Mouse (Mus musculus) liver, embryonic 16.5 days (tissue): ENCODE data around the gene Inpp5k. TPM values are rescaled to one million over a fixed set of nuclear protein-coding genes. Genes with fewer than 3 reads are reported as not detected.
"Not testable (repeated sequence)": the region's sequence is repeated elsewhere in the genome, so short reads cannot be mapped to it uniquely, and the experiment has no call there.

Experiments
- ATAC-seq: fragments of 200-750 bp; cut with Nextera tagmentation; 2 replicates; pipeline ENCODE4 v1.8.0; 2017; ENCODE audit warnings: low read depth, mild to moderate bottlenecking, moderate number of reproducible peaks, moderate library complexity
- H3K27ac ChIP-seq: fragments of 300-500 bp; sonication (generic); 2 replicates; pipeline ENCODE4 v1.5.1; 2014; ENCODE audit warnings: mild to moderate bottlenecking, low read length
- H3K27me3 ChIP-seq: fragments of 300-500 bp; sonication (generic); 2 replicates; pipeline ENCODE4 v1.6.1; 2014; ENCODE audit warnings: low read depth, low read length, mixed read lengths; ENCODE audit not compliant: control insufficient read depth, insufficient read depth
- H3K36me3 ChIP-seq: fragments of 300-500 bp; sonication (generic); 2 replicates; pipeline ENCODE4 v1.6.1; 2014; ENCODE audit warnings: mild to moderate bottlenecking; ENCODE audit not compliant: control insufficient read depth, insufficient read depth
- H3K4me1 ChIP-seq: fragments of 300-500 bp; sonication (generic); 2 replicates; pipeline ENCODE4 v1.6.1; 2014; ENCODE audit warnings: low read depth, low read length, mixed read lengths; ENCODE audit not compliant: control insufficient read depth
- H3K4me2 ChIP-seq: fragments of 300-500 bp; sonication (generic); 2 replicates; pipeline ENCODE4 v1.6.1; 2014; ENCODE audit warnings: low read depth, low read length, mixed read lengths
- H3K4me3 ChIP-seq: fragments of 300-500 bp; sonication (generic); 2 replicates; pipeline ENCODE4 v1.5.1; 2014; ENCODE audit warnings: low read depth, mild to moderate bottlenecking, low read length
- H3K9ac ChIP-seq: fragments of 300-500 bp; sonication (generic); 2 replicates; pipeline ENCODE4 v1.6.1; 2014; ENCODE audit warnings: low read depth, low read length
- H3K9me3 ChIP-seq: fragments of 300-500 bp; sonication (generic); replicated peaks from 2 replicates; pipeline ENCODE4 v1.6.1; 2016; ENCODE audit warnings: low read length; ENCODE audit not compliant: control insufficient read depth
- WGBS: fragments of 180-500 bp; shearing (Covaris S2); extraction: QIAGEN DNeasy Blood & Tissue Kit; methylation state at CpG from one replicate; pipeline ENCODE4 v1.1.7; 2014; ENCODE audit not compliant: insufficient replicate concordance; 5-methylcytosine and 5-hydroxymethylcytosine counted together
- polyA plus RNA-seq: library from polyadenylated mRNA; unstranded; fragments of >200 nt; fragmentation: Nextera tagmentation; extraction: Ambion mirVana; gene quantifications from 2 replicates; pipeline ENCODE4 v1.2.1, GENCODE M21; 2015

Inpp5k gene
- polyA plus RNA-seq, 1 experiment from 2014 or later: 17.9 TPM

DNA sequence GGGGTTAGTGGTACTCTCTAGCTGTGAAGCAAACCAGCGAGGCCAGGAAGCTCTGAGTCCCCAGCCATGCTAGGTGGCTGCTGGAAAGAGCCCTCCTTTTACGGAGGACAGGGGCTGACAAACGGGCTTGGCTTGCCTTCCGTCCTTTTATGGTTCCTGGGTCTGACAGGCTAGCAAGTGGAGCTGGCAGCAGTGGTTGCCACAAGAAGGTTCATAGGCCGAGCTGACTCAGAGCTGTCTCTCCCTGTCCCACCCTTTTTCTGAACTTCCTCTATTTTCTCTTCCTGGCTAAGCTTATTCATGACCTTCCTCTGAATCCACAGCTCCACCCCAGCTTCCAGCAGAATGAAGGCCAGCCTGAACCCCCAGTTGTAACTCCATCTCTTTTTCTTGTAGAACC, 38.2 kb upstream of the Inpp5k start:
- no peak overlapping the region for H3K4me2 ChIP-seq
- H3K9me3 ChIP-seq: no peaks in the 10 kb centered on the region
- ATAC-seq: no peak
- H3K4me1 ChIP-seq: peaks cover 34% of the 10 kb centered on the region
- no peak overlapping the region for H3K9ac ChIP-seq
- WGBS: 36% methylated on average over 5 of the region's 5 CpGs
- H3K27me3 ChIP-seq: no peaks in the 10 kb centered on the region
- no peak overlapping the region for H3K4me3 ChIP-seq
- no peaks in the 10 kb centered on the region for H3K36me3 ChIP-seq
- H3K27ac ChIP-seq: peak overlapping the region; percentile 2; the same call in 1 of the 2 replicates

DNA sequence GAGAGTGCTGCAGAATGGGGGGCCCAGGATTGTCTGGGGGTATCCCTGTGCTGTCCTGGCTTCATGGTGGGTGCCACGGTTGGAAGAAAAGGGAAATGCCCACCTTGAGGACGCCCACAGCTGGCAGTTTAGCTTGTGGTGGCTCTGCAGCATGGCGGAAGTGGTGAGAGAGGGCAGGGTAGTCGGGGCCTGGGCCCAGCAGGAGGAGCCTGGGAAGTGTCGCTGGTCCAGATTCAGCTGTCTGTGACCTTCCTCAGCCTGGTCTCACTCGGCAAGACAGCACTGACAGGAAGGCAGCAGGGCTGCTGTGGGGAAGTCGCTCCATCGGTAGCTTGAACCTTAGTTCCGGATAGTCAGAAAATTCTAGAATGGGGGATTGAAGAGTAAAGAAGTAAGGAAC, 36.4 kb upstream of the Inpp5k start:
- peaks cover 23% of the 10 kb centered on the region for H3K4me1 ChIP-seq
- no peak overlapping the region for H3K4me2 ChIP-seq
- H3K36me3 ChIP-seq: no peaks in the 10 kb centered on the region; the same call in 1 of the 2 replicates
- H3K4me3 ChIP-seq: no peak overlapping the region
- no peak overlapping the region for H3K27ac ChIP-seq
- no peak overlapping the region for H3K9ac ChIP-seq
- H3K27me3 ChIP-seq: no peaks in the 10 kb centered on the region
- ATAC-seq: no peak
- H3K9me3 ChIP-seq: no peaks in the 10 kb centered on the region
- 63% methylated on average over 9 of the region's 9 CpGs for WGBS

DNA sequence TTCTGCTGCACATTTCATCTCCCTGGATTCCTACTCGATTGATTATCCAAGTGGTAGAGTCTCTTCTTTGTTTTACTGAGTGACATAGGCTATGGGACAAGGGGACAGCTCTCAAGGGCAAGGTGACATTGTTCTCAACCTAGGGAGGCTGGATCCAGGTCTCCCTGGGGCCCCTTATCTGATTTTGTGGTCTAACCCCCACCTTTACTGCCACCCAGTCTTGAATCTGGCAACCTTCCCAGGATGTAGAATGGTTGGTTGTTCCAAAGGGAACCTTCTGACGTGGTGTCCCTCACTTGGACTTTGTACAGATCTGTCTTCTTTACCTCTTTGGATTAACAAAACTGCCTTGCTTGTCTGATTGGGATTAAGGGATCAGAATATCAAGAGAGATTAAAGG, 35.4 kb upstream of the Inpp5k start:
- Histone ChIP-seq H3K27me3 (no peaks in the 10 kb centered on the region), H3K9me3 (no peaks in the 10 kb centered on the region), H3K9ac (no peak overlapping the region), H3K4me3 (no peak overlapping the region), H3K4me1 (peaks cover 23% of the 10 kb centered on the region), H3K36me3 (peaks cover 2% of the 10 kb centered on the region), H3K27ac (no peak overlapping the region), H3K4me2 (no peak overlapping the region)
- 61% methylated on average over 2 of the region's 2 CpGs for WGBS
- no peak; the same call in 1 of the 2 replicates for ATAC-seq

DNA sequence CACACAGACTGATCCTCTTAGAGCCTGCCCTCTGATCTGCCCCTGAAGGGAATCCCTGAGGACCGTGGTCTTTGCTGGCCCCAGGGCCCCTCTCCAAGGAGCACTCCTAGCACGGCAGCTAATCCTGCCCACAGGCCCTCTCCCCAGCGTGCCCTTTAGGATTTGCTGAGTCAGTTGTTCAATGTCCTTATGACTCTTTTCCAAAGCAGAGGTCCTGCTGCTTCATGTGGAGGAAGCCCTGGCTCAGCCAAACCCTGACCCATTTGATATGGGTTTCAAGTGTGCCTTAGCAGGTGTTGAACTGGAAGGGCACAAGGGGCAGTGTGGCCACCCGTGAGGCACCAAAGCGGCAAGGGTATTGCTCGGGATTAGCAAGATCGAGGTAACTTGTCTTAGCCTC, 35.0 kb upstream of the Inpp5k start:
- no peaks in the 10 kb centered on the region for H3K9me3 ChIP-seq
- no peak for ATAC-seq
- no peaks in the 10 kb centered on the region for H3K27me3 ChIP-seq
- H3K4me2 ChIP-seq: no peak overlapping the region
- peaks cover 2% of the 10 kb centered on the region for H3K36me3 ChIP-seq
- WGBS: 70% methylated on average over 7 of the region's 7 CpGs
- peaks cover 23% of the 10 kb centered on the region for H3K4me1 ChIP-seq
- no peak overlapping the region for H3K9ac ChIP-seq
- no peak overlapping the region for H3K4me3 ChIP-seq
- H3K27ac ChIP-seq: no peak overlapping the region

DNA sequence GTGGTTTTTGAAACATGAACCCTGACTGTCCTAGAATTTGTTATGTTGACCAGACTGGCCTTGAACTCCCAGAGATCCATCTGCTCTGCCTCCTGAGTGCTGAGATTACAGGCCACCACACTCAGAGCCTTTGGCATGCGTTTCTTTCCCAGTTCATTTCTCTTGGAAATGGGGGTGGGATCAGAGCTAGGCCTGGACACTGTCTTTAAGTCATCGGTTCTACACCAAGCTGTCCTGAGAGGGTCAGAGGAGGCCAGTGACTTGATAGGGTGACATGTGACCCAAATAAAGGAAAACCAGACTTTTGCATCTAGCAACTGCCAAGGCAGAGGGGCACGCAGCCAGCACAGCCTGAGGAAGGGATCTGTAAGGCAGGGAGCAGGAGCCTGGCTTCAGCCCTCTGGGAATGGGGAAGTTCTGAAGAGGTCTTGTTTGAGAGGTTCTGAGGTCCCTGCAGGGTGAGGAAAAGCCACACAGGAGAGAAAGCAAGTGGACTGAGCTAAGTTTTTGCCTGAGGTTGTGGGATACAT, 34.0 kb upstream of the Inpp5k start:
- ATAC-seq: no peak
- H3K27ac ChIP-seq: no peak overlapping the region
- WGBS: 71% methylated on average over 3 of the region's 3 CpGs
- no peaks in the 10 kb centered on the region for H3K9me3 ChIP-seq
- no peak overlapping the region for H3K9ac ChIP-seq
- no peak overlapping the region for H3K4me3 ChIP-seq
- H3K4me2 ChIP-seq: no peak overlapping the region
- peaks cover 4% of the 10 kb centered on the region for H3K36me3 ChIP-seq
- H3K4me1 ChIP-seq: peaks cover 23% of the 10 kb centered on the region
- H3K27me3 ChIP-seq: no peaks in the 10 kb centered on the region

DNA sequence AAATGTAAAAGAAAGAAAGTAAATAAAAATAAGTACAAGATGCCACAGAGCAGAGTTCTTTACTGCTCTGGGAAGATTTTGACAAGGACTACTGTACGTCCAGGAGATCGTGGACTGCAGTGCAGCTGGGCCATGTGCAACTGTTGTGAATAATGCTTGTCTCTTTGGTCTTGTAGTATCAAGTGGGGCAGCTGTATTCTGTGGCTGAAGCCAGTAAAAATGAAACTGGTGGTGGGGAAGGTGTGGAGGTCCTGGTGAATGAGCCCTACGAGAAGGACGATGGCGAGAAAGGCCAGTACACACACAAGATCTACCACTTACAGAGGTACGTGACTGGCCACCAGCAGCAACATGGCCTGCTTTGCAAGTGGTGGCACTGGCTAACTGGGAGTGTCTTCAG, 32.8 kb upstream of the Inpp5k start:
- H3K27me3 ChIP-seq: no peaks in the 10 kb centered on the region
- peaks cover 11% of the 10 kb centered on the region for H3K36me3 ChIP-seq
- H3K4me1 ChIP-seq: peaks cover 20% of the 10 kb centered on the region
- WGBS: 81% methylated on average over 6 of the region's 6 CpGs
- H3K4me2 ChIP-seq: no peak overlapping the region
- no peak overlapping the region for H3K27ac ChIP-seq
- no peaks in the 10 kb centered on the region for H3K9me3 ChIP-seq
- H3K9ac ChIP-seq: no peak overlapping the region
- ATAC-seq: no peak
- H3K4me3 ChIP-seq: no peak overlapping the region

DNA sequence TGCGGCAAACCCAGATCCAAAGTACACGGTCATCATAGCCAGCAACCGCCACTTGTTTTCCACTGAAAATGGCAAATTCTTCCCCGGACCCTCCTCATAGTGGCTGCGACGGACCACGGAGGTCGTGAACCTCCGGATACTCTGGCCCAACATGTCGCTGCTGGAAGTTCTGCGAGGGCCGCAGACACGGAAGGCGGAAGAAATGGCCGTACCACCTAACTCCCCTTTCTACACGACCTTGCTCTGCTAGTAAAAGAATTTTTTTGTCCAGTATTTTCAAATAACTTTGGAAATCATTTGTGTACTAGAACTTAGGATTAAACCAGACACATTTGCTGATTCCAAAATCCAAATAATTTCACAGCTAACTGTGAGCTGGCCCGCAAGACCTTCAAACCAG, 31.0 kb upstream of the Inpp5k start:
- H3K27ac ChIP-seq: not testable (repeated sequence)

DNA sequence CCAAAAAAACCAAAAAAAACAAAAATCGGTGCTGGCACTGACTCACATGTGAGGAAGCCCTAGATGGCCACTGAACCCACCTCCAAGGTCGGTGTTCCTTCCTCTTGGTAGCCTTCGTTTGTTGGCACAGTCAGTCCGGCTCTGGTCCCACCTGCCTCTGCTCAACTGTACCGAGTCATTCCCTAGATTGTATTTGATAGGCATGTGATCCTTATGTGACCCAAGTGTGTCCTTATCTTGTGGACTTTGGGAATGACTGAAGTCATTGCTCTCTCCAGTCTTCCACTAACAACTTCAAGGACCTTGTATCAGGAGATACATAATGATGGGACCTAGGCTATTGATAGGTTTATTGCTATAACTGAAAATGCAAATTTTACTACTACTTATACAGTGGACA, 26.0 kb upstream of the Inpp5k start:
- 69% methylated on average over 5 of the region's 5 CpGs for WGBS
- no peak for ATAC-seq
- no peaks in the 10 kb centered on the region for H3K9me3 ChIP-seq
- peaks cover 16% of the 10 kb centered on the region for H3K36me3 ChIP-seq
- H3K27ac ChIP-seq: no peak overlapping the region
- no peak overlapping the region for H3K4me3 ChIP-seq
- no peaks in the 10 kb centered on the region for H3K27me3 ChIP-seq
- H3K4me2 ChIP-seq: no peak overlapping the region
- no peaks in the 10 kb centered on the region for H3K4me1 ChIP-seq
- no peak overlapping the region for H3K9ac ChIP-seq

More for the DNA sequence above, 31.0 kb upstream of the Inpp5k start:
- WGBS: 92% methylated on average over 16 of the region's 17 CpGs
- not testable (repeated sequence) for H3K27me3 ChIP-seq, H3K9me3 ChIP-seq, H3K4me2 ChIP-seq, ATAC-seq, H3K4me3 ChIP-seq, H3K9ac ChIP-seq
- Histone ChIP-seq H3K36me3 (peaks cover 11% of the 10 kb centered on the region), H3K4me1 (peaks cover 18% of the 10 kb centered on the region)

DNA sequence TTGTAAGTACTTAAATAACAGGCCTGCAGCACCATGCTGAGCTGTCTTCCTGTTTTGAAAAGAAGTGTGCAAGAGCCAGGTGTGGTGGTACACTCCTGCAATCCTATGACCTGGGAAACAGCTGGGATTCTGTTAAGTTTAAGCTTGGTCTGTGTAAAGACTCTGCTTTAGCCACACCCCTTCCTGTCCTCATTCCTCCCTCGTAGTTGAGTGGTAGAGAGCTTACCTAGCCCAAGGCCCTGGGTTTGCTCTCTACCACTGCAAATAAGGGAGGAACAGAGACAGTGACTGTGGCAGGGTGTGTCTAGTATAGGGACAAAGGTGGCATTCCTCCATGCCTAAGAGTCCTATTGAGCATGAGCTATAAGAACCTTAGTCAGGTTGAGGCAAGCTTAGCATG, 25.5 kb upstream of the Inpp5k start:
- WGBS: 22% methylated on average over 1 of the region's 1 CpGs
- no peaks in the 10 kb centered on the region for H3K27me3 ChIP-seq
- H3K36me3 ChIP-seq: peaks cover 14% of the 10 kb centered on the region
- H3K4me1 ChIP-seq: no peaks in the 10 kb centered on the region
- no peaks in the 10 kb centered on the region for H3K9me3 ChIP-seq
- no peak overlapping the region for H3K9ac ChIP-seq
- no peak for ATAC-seq
- no peak overlapping the region for H3K4me3 ChIP-seq
- H3K27ac ChIP-seq: no peak overlapping the region
- H3K4me2 ChIP-seq: no peak overlapping the region
